Mouse (Mus musculus) hindbrain, postnatal 0 days (tissue): ENCODE results near the gene Rhoc. TPM values are rescaled to one million over a fixed set of nuclear protein-coding genes. Genes with fewer than 3 reads are reported as not detected.

ENCODE experiments used
- ATAC-seq: fragments of 200-750 bp; cut with Nextera tagmentation; 2 replicates; pipeline ENCODE4 v1.8.0; 2017; ENCODE audit warnings: mild to moderate bottlenecking, moderate TSS enrichment, moderate library complexity
- DNase-seq: peaks from one replicate; pipeline ENCODE4 v3.0.0-alpha.2; 2015; ENCODE audit warnings: low spot score
- H3K27ac ChIP-seq: fragments of 300-500 bp; sonication (generic); 2 replicates; pipeline ENCODE4 v1.5.1; 2014; ENCODE audit warnings: mild to moderate bottlenecking
- H3K27me3 ChIP-seq: fragments of 300-500 bp; sonication (generic); 2 replicates; pipeline ENCODE4 v1.6.1; 2014; ENCODE audit warnings: low read length, mixed read lengths; ENCODE audit not compliant: insufficient read depth
- H3K36me3 ChIP-seq: fragments of 300-500 bp; sonication (generic); 2 replicates; pipeline ENCODE4 v1.6.1; 2014; ENCODE audit warnings: low read length, mixed read lengths; ENCODE audit not compliant: insufficient read depth
- H3K4me1 ChIP-seq: fragments of 300-500 bp; sonication (generic); 2 replicates; pipeline ENCODE4 v1.6.1; 2014; ENCODE audit warnings: antibody characterized with exemption, low read length, mixed read lengths; ENCODE audit not compliant: insufficient read depth
- H3K4me2 ChIP-seq: fragments of 300-500 bp; sonication (generic); 2 replicates; pipeline ENCODE4 v1.6.1; 2014; ENCODE audit warnings: low read depth, mild to moderate bottlenecking, low read length, moderate library complexity, mixed read lengths
- H3K4me3 ChIP-seq: fragments of 300-500 bp; sonication (generic); 2 replicates; pipeline ENCODE4 v1.5.1; 2014; ENCODE audit warnings: low read length
- H3K9ac ChIP-seq: fragments of 300-500 bp; sonication (generic); replicated peaks from 2 replicates; pipeline ENCODE4 v1.6.1; 2014; ENCODE audit warnings: mild to moderate bottlenecking, low read length, moderate library complexity, mixed read lengths
- H3K9me3 ChIP-seq: fragments of 300-500 bp; sonication (generic); 2 replicates; pipeline ENCODE4 v1.6.1; 2016; ENCODE audit warnings: low read length, mixed read lengths
- CTCF ChIP-seq: IDR thresholded peaks from 2 replicates; pipeline ENCODE4 v1.5.1; 2016; ENCODE audit warnings: antibody characterized with exemption, control low read depth, low read depth
- WGBS: fragments of 180-500 bp; shearing (Covaris S2); extraction: QIAGEN DNeasy Blood & Tissue Kit; methylation state at CpG from one replicate; pipeline ENCODE4 v1.1.7; 2014; 5-methylcytosine and 5-hydroxymethylcytosine counted together
- polyA plus RNA-seq: library from polyadenylated mRNA; unstranded; fragments of >200 nt; fragmentation: Nextera tagmentation; extraction: Ambion mirVana; gene quantifications from 2 replicates; pipeline ENCODE4 v1.2.1, GENCODE M21; 2015
- total RNA-seq: library from RNA; depleted of rRNA; stranded (reverse); fragments of >200 nt; gene quantifications from 2 replicates; pipeline ENCODE4 v1.2.3, GENCODE M21; 2014

Rhoc gene
- total and polyA plus RNA-seq, 2 experiments from 2014 or later: 54.8 to 63.4 TPM

DNA sequence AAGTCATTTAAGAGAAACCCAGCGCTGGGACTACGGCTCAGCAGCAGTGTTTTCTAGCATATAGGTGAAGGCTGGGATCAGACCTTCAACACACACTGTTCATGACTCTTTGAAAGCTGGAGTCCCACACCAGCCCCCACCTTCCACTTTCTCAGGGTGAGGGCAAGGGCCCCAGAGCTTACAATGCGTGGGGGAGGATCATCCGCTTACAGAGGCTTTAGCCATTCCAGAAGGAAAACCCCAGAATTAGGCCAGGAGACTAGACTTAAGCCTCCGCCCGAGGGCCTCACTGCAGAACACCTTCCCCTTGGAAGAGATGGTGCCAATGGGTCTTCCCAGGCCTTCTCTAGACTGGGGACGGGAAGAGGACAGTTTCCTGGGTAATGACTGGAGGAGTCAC lies 14.9 kb upstream of the Rhoc start:
- Histone ChIP-seq H3K9ac (no peak overlapping the region), H3K36me3 (no peaks in the 10 kb centered on the region), H3K27ac (no peak overlapping the region), H3K4me2 (no peak overlapping the region), H3K27me3 (peaks cover 21% of the 10 kb centered on the region), H3K9me3 (no peaks in the 10 kb centered on the region), H3K4me3 (no peak overlapping the region), H3K4me1 (no peaks in the 10 kb centered on the region)
- DNase-seq: no peak
- ATAC-seq: no peak
- 82% methylated on average over 7 of the region's 7 CpGs for WGBS
- TF ChIP-seq CTCF: no peak

DNA sequence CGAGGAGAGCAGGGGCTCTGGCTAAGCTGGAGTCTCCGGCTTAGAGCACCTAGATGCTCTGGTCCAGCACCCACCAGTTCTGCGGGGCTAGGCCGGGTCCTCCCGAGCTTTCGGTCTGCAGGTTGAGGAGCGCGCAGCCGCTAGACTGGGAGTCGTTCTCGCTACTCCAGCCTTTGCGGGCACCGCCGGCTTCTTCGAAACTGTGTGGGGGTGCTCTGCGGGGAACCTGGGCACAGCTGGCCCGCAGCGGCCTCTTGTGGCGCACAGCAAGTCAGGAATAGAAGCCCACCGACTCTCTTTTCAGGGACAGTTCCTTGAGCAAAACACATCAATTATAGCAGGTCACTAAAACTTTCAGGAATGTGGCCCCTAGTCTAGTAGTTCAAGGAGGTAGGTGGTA lies 10.8 kb upstream of the Rhoc start:
- Histone ChIP-seq H3K4me2 (peak overlapping the region; percentile 56), H3K27me3 (peaks cover 49% of the 10 kb centered on the region), H3K4me3 (peak overlapping the region; percentile 32), H3K9me3 (no peaks in the 10 kb centered on the region), H3K27ac (no peak overlapping the region), H3K36me3 (no peaks in the 10 kb centered on the region), H3K9ac (no peak overlapping the region), H3K4me1 (peaks cover 5% of the 10 kb centered on the region; the same call in 1 of the 2 replicates)
- peak; percentile 76 for DNase-seq
- ATAC-seq: no peak
- peak; percentile 71 for TF ChIP-seq CTCF
- WGBS: 2% methylated on average over 20 of the region's 20 CpGs

DNA sequence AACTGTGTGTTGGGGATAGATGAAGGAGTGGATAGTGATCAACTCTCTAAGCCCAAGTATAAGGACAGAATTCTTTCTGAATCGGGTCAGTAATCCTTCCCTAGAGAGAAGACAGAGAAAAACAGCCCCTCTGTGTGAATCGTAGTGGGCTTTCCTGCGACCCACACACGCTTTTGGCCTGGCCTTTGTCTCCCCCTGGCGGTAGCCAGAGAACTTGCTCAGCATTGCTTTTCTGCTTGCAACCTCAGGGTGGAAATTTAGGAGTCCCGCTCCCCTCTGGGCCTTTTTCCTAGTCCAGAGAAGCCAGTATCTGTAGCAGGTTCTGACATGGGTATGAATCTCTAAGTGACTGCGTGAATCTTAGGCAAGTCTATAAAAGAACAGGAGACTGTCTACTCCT lies 8.2 kb upstream of the Rhoc start:
- WGBS: 0% methylated on average over 7 of the region's 7 CpGs
- Histone ChIP-seq H3K27me3 (peaks cover 56% of the 10 kb centered on the region), H3K4me3 (no peak overlapping the region), H3K36me3 (no peaks in the 10 kb centered on the region), H3K27ac (no peak overlapping the region), H3K9me3 (no peaks in the 10 kb centered on the region), H3K9ac (no peak overlapping the region), H3K4me2 (no peak overlapping the region), H3K4me1 (peaks cover 5% of the 10 kb centered on the region; the same call in 1 of the 2 replicates)
- 0 out of 2 replicates have a peak, but pooled peaks have one; percentile 30 for ATAC-seq
- TF ChIP-seq CTCF: peak; percentile 94
- peak; percentile 87 for DNase-seq

DNA sequence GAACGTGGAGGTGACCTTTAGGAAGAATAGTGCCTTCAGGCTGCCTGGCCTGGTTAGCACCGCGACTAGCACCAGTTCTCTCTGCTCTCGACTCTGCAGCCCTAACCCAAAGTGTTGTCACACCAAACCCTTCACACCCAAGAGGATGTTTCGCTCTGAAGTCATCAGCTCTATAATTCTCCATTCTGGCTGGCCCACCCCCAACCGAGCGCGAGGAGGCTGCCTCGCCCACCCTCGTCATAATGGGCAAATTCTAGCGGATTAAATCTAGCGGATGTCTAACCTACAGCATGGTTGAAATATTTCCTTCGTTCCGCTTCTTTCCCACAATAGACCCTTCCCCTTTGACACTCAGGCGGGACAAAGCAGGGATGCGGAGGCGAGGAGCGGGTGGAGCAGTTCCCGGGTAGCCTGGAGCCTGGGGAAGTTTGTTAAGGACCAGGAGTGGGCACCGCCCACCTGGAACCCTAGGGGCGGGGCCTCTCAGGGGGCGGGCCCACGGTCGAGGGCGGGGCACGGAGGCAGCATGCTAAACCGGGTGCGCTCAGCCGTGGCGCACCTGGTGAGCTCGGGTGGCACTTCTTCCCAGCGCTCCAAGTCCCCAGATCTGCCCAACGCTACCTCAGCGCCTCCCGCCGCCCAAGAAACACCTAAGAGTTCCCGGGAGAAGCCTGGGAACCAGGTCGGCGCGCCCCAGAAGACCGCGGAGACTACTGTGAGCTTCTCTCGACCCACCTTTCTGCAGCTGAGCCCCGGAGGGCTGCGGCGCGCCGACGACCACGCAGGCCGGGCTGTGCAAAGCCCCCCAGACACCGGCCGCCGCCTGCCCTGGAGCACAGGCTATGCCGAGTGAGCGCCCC lies 7.4 kb upstream of the Rhoc start, which contains the start of gene Ppm1j:
TSS of gene Ppm1j (plus strand) at position 496 of the 860 bp plus-strand sequence.
- peak within 1 kb of the TSS; percentile 73 for H3K4me2 ChIP-seq
- H3K36me3 ChIP-seq: no peaks in the 10 kb centered on the region
- no peak for DNase-seq
- peak within 1 kb of the TSS; percentile 38 for H3K4me3 ChIP-seq
- H3K9me3 ChIP-seq: no peaks in the 10 kb centered on the region
- H3K9ac ChIP-seq: peak within 1 kb of the TSS; percentile 39
- no peak within 1 kb of the TSS for H3K27ac ChIP-seq
- TF ChIP-seq CTCF: no peak
- H3K4me1 ChIP-seq: peaks cover 5% of the 10 kb centered on the region; the same call in 1 of the 2 replicates
- peaks cover 58% of the 10 kb centered on the region for H3K27me3 ChIP-seq
- peak; percentile 38; the same call in 1 of the 2 replicates for ATAC-seq
- 2% methylated on average over 52 of the region's 56 CpGs for WGBS

DNA sequence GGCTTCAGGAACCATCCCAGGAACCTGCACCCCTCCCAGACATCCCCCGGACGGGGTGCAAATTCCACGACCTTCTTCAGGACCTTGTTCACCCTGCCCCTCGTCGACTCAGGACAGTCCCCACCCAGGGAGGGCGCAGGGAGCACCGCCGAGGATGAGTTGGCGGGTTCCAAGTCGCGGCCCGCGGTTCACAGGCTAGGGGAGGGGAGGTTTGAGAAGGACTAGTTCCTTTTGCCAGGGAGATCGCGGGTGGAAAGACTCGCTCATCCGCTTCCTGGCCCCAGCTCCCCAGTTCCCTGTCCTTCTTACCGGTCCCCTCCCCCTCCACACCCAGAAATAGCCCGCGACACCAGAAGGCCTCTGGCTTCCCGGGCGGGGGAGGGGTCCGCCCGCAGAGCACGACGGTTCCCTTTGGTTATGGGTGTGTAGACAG lies 6.7 kb upstream of the Rhoc start, which contains the start of gene Fam19a3:
TSS of gene Fam19a3 (minus strand) at position 370 of the 433 bp plus-strand sequence.
- H3K4me2 ChIP-seq: peak within 1 kb of the TSS; percentile 73
- H3K27me3 ChIP-seq: peaks cover 53% of the 10 kb centered on the region
- no peaks in the 10 kb centered on the region for H3K9me3 ChIP-seq
- ATAC-seq (0 out of 2 replicates have a peak, but pooled peaks have one; percentile 10), DNase-seq (no peak)
- peak within 1 kb of the TSS; percentile 39 for H3K9ac ChIP-seq
- H3K4me3 ChIP-seq: peak within 1 kb of the TSS; percentile 38
- TF ChIP-seq CTCF: no peak
- no peak within 1 kb of the TSS for H3K27ac ChIP-seq
- WGBS: under 1% methylated on average over 26 of the region's 26 CpGs
- H3K4me1 ChIP-seq: peaks cover 5% of the 10 kb centered on the region; the same call in 1 of the 2 replicates
- H3K36me3 ChIP-seq: no peaks in the 10 kb centered on the region

DNA sequence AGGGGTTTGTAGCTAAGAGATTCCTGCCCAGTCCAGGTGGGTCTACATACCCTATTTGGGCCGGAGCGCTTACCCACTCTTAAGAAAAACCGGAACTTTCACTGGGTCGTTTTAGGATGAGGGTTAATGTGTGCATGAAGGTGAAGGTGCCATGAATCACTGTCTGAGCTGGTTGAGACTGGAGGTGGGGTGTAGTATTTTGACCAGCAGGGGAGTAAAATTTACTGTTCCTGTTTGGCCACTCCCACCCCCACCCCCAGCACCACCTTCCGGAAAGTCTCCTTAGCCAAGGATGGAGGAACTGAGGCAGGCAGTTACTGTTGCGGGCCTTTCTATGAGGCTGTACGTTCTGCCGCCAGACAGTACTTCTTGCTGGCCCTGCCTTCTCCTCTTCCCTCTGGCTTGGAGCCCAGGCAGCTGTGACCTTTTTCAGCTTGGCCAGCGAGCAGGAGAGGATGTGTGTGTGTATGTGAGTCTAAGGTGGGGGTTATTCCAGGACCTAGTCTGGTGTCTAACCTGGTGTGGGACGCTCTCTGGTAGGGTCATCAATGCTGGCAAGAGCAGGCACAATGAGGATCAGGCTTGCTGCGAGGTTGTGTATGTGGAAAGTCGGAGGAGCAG lies 6.0 kb upstream of the Rhoc start:
- no peak overlapping the region for H3K27ac ChIP-seq
- no peak for ATAC-seq
- peak overlapping the region; percentile 73 for H3K4me2 ChIP-seq
- H3K9ac ChIP-seq: no peak overlapping the region
- H3K9me3 ChIP-seq: no peaks in the 10 kb centered on the region
- H3K36me3 ChIP-seq: no peaks in the 10 kb centered on the region
- TF ChIP-seq CTCF: no peak
- H3K4me1 ChIP-seq: peaks cover 5% of the 10 kb centered on the region; the same call in 1 of the 2 replicates
- no peak for DNase-seq
- whole genome bisulfite sequencing: 19% methylated on average over 12 of the region's 12 CpGs
- no peak overlapping the region for H3K4me3 ChIP-seq
- H3K27me3 ChIP-seq: peaks cover 50% of the 10 kb centered on the region
